Mouse (Mus musculus) neural tube, embryonic 11.5 days (tissue): ENCODE measurements around the gene Astn1. TPM values are rescaled to one million over a fixed set of nuclear protein-coding genes. Genes with fewer than 3 reads are reported as not detected.

Experiments
- ATAC-seq: fragments of 200-750 bp; cut with Nextera tagmentation; 2 replicates; pipeline ENCODE4 v1.8.0; 2017; ENCODE audit warnings: moderate number of reproducible peaks, mild to moderate bottlenecking, moderate TSS enrichment, moderate library complexity; ENCODE audit not compliant: insufficient read depth, low FRiP score, low TSS enrichment
- DNase-seq: peaks from one replicate; pipeline ENCODE4 v3.0.0-alpha.2; 2015; ENCODE audit warnings: low spot score
- H3K27ac ChIP-seq: fragments of 300-500 bp; sonication (generic); 2 replicates; pipeline ENCODE4 v1.5.1; 2014; ENCODE audit warnings: low read depth, mild to moderate bottlenecking, low read length
- H3K27me3 ChIP-seq: fragments of 300-500 bp; sonication (generic); 2 replicates; pipeline ENCODE4 v1.6.1; 2014; ENCODE audit warnings: mild to moderate bottlenecking, low read length, mixed read lengths; ENCODE audit not compliant: control insufficient read depth, insufficient read depth
- H3K36me3 ChIP-seq: fragments of 300-500 bp; sonication (generic); 2 replicates; pipeline ENCODE4 v1.6.1; 2014; ENCODE audit warnings: mild to moderate bottlenecking, low read length, moderate library complexity, mixed read lengths; ENCODE audit not compliant: control insufficient read depth, insufficient read depth
- H3K4me1 ChIP-seq: fragments of 300-500 bp; sonication (generic); 2 replicates; pipeline ENCODE4 v1.6.1; 2014; ENCODE audit warnings: low read length, mixed read lengths; ENCODE audit not compliant: control insufficient read depth, insufficient read depth
- H3K4me2 ChIP-seq: fragments of 300-500 bp; sonication (generic); 2 replicates; pipeline ENCODE4 v1.6.1; 2014; ENCODE audit warnings: low read depth, mild to moderate bottlenecking, moderate library complexity
- H3K4me3 ChIP-seq: fragments of 300-500 bp; sonication (generic); 2 replicates; pipeline ENCODE4 v1.5.1; 2014; ENCODE audit warnings: low read depth, low read length
- H3K9ac ChIP-seq: fragments of 300-500 bp; sonication (generic); 2 replicates; pipeline ENCODE4 v1.6.1; 2014; ENCODE audit warnings: mild to moderate bottlenecking, low read length
- H3K9me3 ChIP-seq: fragments of 300-500 bp; sonication (generic); 2 replicates; pipeline ENCODE4 v1.6.1; 2016; ENCODE audit warnings: low read length; ENCODE audit not compliant: control insufficient read depth
- WGBS: fragments of 180-500 bp; shearing (Covaris S2); extraction: QIAGEN DNeasy Blood & Tissue Kit; methylation state at CpG from one replicate; pipeline ENCODE4 v1.1.7; 2014; 5-methylcytosine and 5-hydroxymethylcytosine counted together
- polyA plus RNA-seq: library from polyadenylated mRNA; unstranded; fragments of >200 nt; fragmentation: Nextera tagmentation; extraction: Ambion mirVana; gene quantifications from 2 replicates; pipeline ENCODE4 v1.2.1, GENCODE M21; 2014

The Astn1 gene
- polyA plus RNA-seq, 1 experiment from 2014 or later: 15.8 TPM

DNA sequence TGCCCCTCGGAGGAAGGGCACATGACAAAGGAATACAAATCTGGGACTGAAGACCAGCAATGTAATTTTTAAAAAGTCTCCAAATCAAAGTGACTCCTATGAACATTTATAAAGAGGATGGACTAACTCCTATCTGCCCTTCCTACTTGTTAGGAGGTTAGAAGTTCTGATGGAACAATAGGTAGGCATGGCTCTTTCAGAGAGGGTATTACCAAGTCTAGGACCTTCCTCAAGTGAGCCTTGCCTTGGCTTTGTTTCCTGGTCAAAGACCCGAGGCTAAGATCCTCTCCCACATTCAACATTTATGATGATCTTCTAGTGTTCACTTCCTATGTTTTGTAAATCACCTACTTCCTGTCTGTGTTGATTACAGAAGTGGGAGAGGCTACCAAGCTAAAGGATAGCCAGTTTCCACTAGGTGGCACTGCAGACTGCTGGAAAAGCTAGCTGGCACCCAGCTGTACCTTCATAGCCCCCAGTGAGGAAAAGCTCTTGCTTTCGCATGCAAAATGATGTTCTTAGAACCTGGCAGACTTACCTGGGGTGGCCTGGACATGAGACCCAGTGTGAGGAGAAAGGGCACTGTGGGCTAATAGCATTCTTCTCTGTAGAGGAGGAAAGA lies 308.0 kb downstream of the Astn1 start:
- no peaks in the 10 kb centered on the region for H3K9me3 ChIP-seq
- H3K4me2 ChIP-seq: no peak overlapping the region
- peak; percentile 67; the same call in 1 of the 2 replicates for ATAC-seq
- no peak overlapping the region for H3K27ac ChIP-seq
- 48% methylated on average over 3 of the region's 3 CpGs for WGBS
- DNase-seq: peak; percentile 58
- no peaks in the 10 kb centered on the region for H3K36me3 ChIP-seq
- H3K4me3 ChIP-seq: no peak overlapping the region
- H3K4me1 ChIP-seq: no peaks in the 10 kb centered on the region
- no peak overlapping the region for H3K9ac ChIP-seq
- no peaks in the 10 kb centered on the region for H3K27me3 ChIP-seq

DNA sequence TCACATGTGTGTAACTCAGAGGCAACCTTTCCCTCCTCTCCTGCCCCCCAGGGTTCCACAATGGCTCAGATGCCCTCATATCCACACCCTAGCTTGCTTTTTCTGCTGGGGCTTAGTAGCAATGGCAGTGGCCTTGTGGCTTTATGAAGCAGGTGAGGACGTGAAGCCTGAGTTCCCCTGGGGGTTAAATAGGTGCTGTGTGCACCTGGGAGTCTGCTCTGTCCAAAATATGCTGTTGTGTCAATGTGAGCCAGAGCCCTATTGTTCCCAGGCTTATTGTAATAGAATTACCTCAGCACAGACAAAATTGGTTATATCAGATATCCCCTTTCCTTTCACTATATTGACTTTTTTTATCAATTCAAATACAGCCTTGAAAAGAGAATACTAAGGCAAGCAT lies 325.7 kb downstream of the Astn1 start:
- Histone ChIP-seq H3K9me3 (no peaks in the 10 kb centered on the region), H3K4me2 (no peak overlapping the region), H3K9ac (no peak overlapping the region), H3K27me3 (no peaks in the 10 kb centered on the region), H3K27ac (no peak overlapping the region), H3K4me3 (no peak overlapping the region), H3K4me1 (no peaks in the 10 kb centered on the region), H3K36me3 (no peaks in the 10 kb centered on the region)
- WGBS: 65% methylated on average over 1 of the region's 1 CpGs
- DNase-seq (no peak), ATAC-seq (no peak)

DNA sequence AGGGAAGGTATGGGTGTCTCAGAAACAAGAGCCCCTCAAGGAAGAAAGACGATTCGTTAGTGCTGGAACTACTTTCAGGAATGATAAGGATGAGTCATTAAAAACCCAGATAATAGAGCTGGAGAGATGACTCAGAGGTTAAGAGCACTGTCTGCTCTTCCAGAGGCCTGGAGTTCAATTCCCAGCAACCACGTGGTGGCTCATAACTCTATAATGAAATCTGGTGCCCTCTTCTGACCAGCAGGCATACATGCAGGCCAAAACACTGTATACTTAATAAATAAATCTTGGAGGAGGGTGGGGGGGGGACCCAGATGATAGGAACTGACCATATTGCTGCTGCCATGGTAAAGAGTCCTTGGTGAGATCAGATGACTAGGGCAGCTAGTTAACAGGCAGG lies 335.4 kb downstream of the Astn1 start:
- DNase-seq (no peak), ATAC-seq (no peak)
- no peak overlapping the region for H3K9ac ChIP-seq
- H3K4me1 ChIP-seq: no peaks in the 10 kb centered on the region
- H3K36me3 ChIP-seq: no peaks in the 10 kb centered on the region
- H3K4me2 ChIP-seq: no peak overlapping the region
- H3K4me3 ChIP-seq: no peak overlapping the region
- no peak overlapping the region for H3K27ac ChIP-seq
- H3K9me3 ChIP-seq: no peaks in the 10 kb centered on the region
- no peaks in the 10 kb centered on the region for H3K27me3 ChIP-seq
- WGBS: 66% methylated on average over 3 of the region's 3 CpGs

DNA sequence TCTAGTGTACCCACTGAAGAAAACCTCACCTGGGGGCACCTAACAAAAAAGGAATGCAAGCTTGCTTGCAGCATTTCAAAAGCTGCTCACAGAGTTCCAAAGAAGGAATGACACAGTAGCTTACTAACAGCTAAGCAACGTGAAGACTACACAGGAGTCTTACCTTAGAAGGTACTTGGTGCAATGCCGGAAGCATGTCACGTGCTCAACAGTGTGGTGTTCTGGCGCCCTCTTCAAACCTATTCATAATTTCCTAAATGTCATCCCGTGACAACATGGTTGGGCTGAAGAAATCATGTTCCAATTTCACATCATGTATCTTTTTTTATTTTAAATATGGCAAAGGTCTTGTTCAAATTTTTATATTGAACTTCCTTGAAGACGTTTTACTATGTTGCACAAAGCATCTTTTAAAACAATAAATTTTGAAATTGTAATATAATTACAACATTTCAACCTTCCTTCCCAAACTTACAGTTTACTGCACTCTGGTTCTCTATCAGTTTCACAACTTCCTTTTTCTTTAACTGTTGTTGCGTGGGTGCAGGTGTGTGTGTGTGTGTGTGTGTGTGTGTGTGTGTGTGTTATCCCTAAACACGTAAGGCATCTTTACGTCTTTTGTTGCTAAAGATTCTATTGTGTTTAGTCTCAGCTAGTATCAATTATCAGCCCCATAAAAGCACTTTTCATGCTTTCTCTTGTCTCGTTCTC lies 335.9 kb downstream of the Astn1 start:
- Histone ChIP-seq H3K9me3 (no peaks in the 10 kb centered on the region), H3K27ac (no peak overlapping the region), H3K4me2 (no peak overlapping the region), H3K27me3 (no peaks in the 10 kb centered on the region), H3K4me1 (no peaks in the 10 kb centered on the region), H3K4me3 (no peak overlapping the region), H3K9ac (no peak overlapping the region), H3K36me3 (no peaks in the 10 kb centered on the region)
- no peak for ATAC-seq
- WGBS: 87% methylated on average over 10 of the region's 10 CpGs
- no peak for DNase-seq

DNA sequence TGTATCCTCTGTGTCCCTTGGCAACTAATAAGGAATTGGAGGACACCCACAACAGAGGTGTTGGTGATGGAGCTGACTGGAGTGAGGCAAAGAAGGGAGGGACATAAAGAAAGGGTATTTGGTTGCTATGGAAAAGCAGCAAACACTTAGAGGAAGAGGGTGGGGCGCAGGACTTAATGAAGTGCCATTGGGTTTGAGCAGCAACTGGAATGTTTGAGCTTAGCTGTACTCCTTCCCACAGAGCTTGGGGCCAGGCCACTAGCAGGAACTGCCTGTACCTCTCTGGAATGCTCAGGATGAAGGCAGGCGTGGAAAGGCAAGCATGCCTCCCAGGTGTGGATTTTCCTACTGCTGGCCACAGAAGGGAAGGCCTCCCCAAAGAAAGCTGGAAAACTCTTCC lies 337.2 kb downstream of the Astn1 start:
- no peak overlapping the region for H3K4me3 ChIP-seq
- H3K4me1 ChIP-seq: no peaks in the 10 kb centered on the region
- no peaks in the 10 kb centered on the region for H3K9me3 ChIP-seq
- DNase-seq (no peak), ATAC-seq (no peak)
- no peaks in the 10 kb centered on the region for H3K36me3 ChIP-seq
- no peaks in the 10 kb centered on the region for H3K27me3 ChIP-seq
- no peak overlapping the region for H3K9ac ChIP-seq
- no peak overlapping the region for H3K27ac ChIP-seq
- 84% methylated on average over 2 of the region's 2 CpGs for WGBS
- no peak overlapping the region for H3K4me2 ChIP-seq

DNA sequence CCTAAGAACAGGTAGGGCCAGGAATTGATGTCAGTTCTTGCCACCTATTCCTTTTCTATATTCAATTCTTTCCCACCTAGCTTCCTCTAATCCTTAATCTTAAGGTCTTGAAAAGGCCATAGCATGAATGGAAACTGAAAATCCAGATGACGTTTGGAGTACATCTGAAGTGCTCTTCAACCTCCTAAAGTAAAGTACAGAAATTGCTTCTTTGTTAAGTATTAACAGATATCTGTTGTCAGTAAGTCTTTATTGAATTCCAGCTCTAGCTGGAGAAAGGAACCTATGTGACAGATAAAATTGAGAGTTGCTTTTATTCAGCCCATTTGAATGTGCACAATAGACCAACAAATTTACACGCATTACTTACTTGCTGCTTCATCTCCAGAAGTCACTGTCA lies 338.1 kb downstream of the Astn1 start:
- Histone ChIP-seq H3K4me3 (no peak overlapping the region), H3K36me3 (no peaks in the 10 kb centered on the region), H3K4me2 (no peak overlapping the region), H3K27ac (no peak overlapping the region), H3K27me3 (no peaks in the 10 kb centered on the region), H3K4me1 (no peaks in the 10 kb centered on the region), H3K9me3 (no peaks in the 10 kb centered on the region), H3K9ac (no peak overlapping the region)
- 81% methylated on average over 2 of the region's 2 CpGs for WGBS
- DNase-seq (no peak), ATAC-seq (no peak)

DNA sequence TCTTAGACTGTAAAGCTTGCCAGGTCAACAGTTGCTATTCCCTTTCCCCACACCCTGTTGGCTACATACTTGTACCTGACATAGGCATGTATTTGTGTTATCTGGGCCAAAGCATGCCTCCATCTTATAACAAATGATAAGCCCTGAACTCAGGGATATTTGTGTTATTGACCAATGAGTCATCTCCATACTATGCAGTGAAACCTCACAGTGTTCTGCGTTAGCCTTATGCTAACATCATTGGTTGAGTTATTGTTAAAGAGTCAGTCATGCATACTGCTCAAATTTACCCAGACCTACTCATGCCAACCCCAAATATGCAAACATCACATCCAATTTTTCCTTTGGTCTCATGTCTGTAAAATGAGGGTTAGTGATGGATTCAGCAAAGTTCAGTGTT lies 339.3 kb downstream of the Astn1 start:
- Histone ChIP-seq H3K4me2 (no peak overlapping the region), H3K4me3 (no peak overlapping the region), H3K27ac (no peak overlapping the region), H3K36me3 (no peaks in the 10 kb centered on the region), H3K4me1 (no peaks in the 10 kb centered on the region), H3K27me3 (no peaks in the 10 kb centered on the region), H3K9ac (no peak overlapping the region), H3K9me3 (no peaks in the 10 kb centered on the region)
- 90% methylated on average over 1 of the region's 1 CpGs for WGBS
- no peak for ATAC-seq
- DNase-seq: no peak

DNA sequence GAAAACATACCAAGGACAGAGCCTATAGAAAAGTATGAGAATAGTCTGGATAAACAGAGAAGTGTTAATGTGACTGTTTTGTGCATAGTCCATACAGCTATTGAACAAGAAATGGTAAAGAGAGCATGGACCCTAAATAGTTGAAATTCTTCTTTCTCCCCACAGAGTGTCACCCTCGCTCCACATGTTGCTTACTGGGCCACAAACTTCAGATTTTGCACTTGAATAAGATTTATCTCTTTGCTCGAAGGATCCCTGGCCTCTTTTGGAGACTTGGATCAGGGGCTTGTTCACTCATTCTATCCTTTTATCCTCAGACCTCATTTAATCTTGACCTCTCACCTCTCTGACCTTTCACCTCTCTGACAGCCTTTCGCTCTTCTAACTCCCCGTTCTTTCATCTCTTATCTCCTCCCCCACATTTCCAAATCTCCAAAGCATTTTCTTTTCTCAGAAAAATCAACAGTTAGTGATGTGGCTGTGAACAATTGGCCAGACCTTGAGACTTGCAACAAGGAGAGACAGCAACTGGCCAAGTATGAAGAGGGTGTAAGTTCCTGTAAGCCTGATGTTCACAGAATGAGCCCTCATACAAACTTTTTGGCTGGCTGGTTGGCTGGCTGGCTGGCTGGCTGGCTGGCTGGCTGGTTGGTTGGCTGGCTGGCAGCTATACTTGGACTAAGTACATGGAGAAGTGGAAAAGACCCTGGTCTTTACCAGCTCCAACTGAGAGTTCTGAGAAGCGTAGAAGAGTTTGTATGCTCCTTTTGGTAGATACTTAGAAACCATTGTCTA lies 351.4 kb downstream of the Astn1 start:
- Histone ChIP-seq H3K27me3 (no peaks in the 10 kb centered on the region), H3K4me3 (no peak overlapping the region), H3K27ac (no peak overlapping the region), H3K4me1 (no peaks in the 10 kb centered on the region), H3K36me3 (no peaks in the 10 kb centered on the region), H3K9ac (no peak overlapping the region), H3K4me2 (no peak overlapping the region), H3K9me3 (no peaks in the 10 kb centered on the region)
- DNase-seq: peak; percentile 31
- WGBS: 45% methylated on average over 5 of the region's 5 CpGs
- no peak for ATAC-seq
